Mouse (Mus musculus) left cerebral cortex, postnatal 14 days (tissue): ENCODE results near the gene Rbm47. TPM values are rescaled to one million over a fixed set of nuclear protein-coding genes. Genes with fewer than 3 reads are reported as not detected.
"Not testable (repeated sequence)": the region's sequence is repeated elsewhere in the genome, so short reads cannot be mapped to it uniquely, and the experiment has no call there.

ENCODE experiments used
- DNase-seq, 2 experiments: peaks; one replicate each; pipeline ENCODE4 v3.0.0; 2021 to 2022; ENCODE audit warnings: low spot score in 2 of 2, mixed read lengths in 1 of 2
- intact Hi-C: fragments of 180-260 bp; cut with DNase I; formaldehyde crosslinking; loops from one replicate; pipeline ENCODE4 v1.15.1; 2025
- microRNA-seq, 2 experiments: library from miRNA; unstranded; fragments of <30 nt; microRNA quantifications; one replicate each; pipeline ENCODE4 v1.2.0; 2022
- total RNA-seq, 2 experiments: library from RNA; stranded (reverse); gene quantifications; 2 replicates each; pipeline ENCODE4 v1.2.3; 2021

The Rbm47 gene
- total RNA-seq, 2 experiments from 2014 or later = 1.2 to 1.6 TPM

GRCm38 (mm10) chr5:66004134-66004925, 168.6 kb downstream of the Rbm47 start, which contains the start of gene 9130230L23Rik:
Gene 9130230L23Rik, minus strand, starts transcription at chr5:66004285.
- intact Hi-C loops = no loop called here
- DNase-seq = no peak

DNA sequence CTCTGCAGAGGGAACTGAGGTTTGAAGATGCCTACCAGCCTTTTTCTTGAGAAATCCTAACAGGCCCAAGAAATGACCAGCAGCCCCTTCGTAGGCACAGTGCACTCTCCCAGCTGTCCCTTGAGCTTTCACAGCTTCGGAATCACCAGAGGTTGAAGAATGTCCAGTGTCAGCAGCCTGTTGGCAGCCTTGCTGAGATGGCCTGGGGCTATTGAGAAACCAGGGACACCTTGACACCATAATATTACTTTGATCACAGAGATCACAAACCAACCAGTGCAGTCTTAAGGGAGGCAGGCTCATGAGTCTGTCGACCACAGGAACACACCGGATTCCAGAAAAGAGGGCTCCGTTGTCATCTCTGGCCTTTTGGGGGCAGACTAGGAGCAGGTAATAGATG, 171.7 kb downstream of the Rbm47 start:
- intact Hi-C loops = no loop called here
- DNase-seq = no peak

- intact Hi-C loops = no loop called here
- DNase-seq = no peak
Observed at GRCm38 (mm10) chr5:66000567-66001125, 172.3 kb downstream of the Rbm47 start.

GRCm38 (mm10) chr5:66000074-66000473, 172.8 kb downstream of the Rbm47 start:
- no peak for DNase-seq
- intact Hi-C loops = no loop called here

GRCm38 (mm10) chr5:65999106-65999505, 173.8 kb downstream of the Rbm47 start:
- no peak for DNase-seq
- intact Hi-C loops = no loop called here

DNA sequence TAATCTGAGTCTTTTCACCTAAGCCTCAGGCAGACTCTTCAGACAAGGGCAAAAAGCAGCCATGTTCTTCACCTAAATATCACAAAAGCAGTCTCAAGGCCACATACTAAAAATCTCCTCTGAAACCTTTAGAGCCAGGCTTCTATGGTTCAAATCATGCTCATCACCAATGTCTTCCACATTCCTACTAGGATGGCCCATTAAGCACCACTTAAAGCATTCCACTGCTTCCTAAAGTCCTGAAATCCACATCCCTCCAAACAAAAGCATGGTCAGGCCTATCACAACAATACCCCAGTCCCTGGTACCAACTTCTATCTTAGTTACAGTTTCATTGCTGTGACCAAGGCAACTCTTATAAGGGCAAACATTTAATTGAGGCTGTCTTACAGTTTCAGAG, 175.1 kb downstream of the Rbm47 start:
- no peak for DNase-seq
- intact Hi-C loops = no loop called here

GRCm38 (mm10) chr5:65994643-65995042, 178.3 kb downstream of the Rbm47 start:
- intact Hi-C loops = no loop called here
- no peak for DNase-seq

DNA sequence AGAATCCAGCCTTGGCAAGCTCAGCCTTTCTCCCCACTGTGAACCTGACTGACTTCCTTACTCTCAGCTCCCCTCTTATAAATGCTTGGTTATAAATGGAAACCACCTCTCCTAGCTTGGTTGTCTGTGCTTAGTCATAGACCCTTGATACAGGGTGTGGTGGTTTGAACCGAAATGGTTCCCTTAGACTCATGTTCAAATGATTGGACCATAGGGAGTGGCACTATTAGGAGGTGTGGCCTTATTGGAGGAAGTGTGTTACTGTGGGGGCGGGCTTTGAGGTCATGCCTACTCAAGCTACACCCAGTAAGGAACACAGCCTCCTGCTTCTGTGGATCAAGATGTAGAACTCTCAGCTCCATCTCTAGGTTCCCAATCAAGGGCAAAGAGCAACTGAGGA, 181.7 kb downstream of the Rbm47 start:
- intact Hi-C loops = no loop called here
- DNase-seq = no peak

DNA sequence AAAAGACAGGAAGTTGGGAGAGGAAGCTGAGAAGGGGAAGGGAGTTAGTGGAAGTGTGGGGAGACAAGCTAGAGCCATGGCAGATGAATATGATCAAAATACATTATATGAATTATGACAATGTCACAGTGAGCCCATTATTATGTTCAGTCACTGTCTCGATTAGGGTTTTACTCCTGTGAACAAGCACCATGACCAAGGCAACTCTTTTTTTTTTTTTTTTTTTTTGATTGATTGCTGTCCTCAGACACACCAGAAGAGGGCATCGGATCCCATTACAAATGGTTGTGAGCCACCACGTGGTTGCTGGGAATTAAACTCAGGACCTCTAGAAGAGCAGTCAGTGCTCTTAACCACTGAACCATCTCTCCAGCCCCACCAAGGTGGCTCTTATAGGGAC, 185.9 kb downstream of the Rbm47 start:
- DNase-seq, intact Hi-C loops: not testable (repeated sequence)

DNA sequence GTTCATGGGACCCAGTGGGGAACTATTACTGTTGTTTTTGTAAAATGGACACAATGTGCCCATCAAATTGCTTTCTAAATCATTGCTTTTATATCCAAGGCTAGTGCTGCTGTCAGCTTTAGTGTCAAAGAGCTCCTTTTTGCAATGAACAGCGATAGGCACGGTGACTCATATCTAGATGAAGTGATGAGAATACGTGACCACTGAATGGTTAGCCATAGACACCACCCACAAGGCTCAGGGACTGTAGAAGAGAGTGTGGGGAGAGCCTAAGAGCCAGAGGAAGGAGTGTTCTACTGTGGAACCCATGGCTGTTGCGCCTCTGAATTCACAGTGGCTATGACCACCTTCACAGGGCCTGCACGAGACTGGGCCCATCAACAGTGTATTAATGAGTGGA, 186.5 kb downstream of the Rbm47 start:
- intact Hi-C loops = no loop called here

DNA sequence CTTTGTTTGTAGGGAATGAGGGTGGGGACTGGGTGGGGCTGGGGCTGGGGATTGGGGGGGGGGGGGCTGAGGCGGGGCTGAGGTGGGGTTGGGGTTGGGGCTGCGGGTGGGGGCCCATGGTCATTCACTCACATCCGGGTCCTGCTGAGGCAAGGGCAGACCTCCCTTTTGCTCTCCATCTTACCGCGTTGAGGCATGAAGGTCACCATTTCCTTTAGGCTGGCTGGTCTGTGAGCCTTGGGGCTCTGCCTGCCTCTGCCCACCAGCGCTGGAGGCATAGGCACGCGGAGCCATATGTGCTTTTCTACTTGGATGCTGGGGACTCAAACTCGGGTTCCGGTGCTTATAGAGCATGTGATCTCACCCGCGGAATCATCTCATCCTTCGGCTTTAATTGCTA, 197.2 kb downstream of the Rbm47 start:
- intact Hi-C loops = no loop called here
- no peak for DNase-seq

More for the DNA sequence above, 186.5 kb downstream of the Rbm47 start:
- DNase-seq = no peak

DNA sequence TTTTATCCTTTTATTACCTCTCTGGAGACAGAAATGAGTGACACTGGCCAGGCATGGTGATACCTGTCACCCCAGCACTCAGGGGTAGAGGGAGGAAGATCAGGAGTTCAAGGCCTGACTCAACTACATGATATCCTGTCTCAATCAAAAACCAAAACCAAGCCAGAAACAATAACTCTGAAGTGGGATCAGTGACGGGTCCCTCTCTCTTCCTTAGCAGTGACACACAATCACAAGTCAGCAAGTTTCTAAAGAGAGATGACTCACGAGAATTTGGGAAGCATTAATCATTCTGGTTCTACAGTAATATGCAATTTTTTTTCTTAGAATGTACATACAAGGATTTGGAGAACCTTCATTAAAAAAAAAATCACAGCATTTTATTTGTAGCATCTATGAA, 199.7 kb downstream of the Rbm47 start:
- no peak for DNase-seq
- intact Hi-C loops = no loop called here

GRCm38 (mm10) chr5:65968004-65968403, 204.9 kb downstream of the Rbm47 start:
- intact Hi-C loops = no loop called here

DNA sequence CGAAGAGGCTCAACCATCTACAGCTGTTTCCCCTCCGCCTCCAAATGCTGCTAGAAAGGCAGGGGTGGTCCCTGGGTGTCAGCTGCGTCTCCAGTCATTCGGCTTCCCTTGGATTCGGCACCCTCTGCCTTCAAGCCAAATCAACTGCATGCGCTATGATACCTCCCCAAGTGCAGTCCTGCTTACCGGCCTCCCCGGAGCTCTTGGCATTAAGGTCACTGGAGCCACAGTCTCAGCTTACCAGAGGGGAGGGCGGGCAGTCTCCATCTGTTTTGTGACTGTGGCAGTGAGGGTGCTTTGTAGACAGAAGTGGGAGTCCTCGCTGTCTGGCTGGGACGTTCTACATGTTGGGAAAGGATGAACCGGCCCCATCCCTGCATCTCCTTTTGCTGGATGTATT, 205.8 kb downstream of the Rbm47 start:
- no peak for DNase-seq
- intact Hi-C loops = no loop called here

More at GRCm38 (mm10) chr5:65968004-65968403, 204.9 kb downstream of the Rbm47 start:
- DNase-seq = no peak

Small RNA genes within 50 kb of the gene (microRNA-seq; reads per million reads assigned to microRNA genes)
- 0 reads per million in 2 experiments for gene Gm25952

Other genes with a start within 250 kb of the Rbm47 start
- not detected for gene Chrna9, start 238.2 kb downstream of the Rbm47 start, total RNA-seq
- gene 9130230L23Rik, start 168.8 kb downstream of the Rbm47 start, total RNA-seq = not detected
- gene Nsun7, start 86.8 kb upstream of the Rbm47 start, total RNA-seq = 1 to 10 TPM; 4.9 to 5.1 TPM